Mouse (Mus musculus) layer of hippocampus, adult 8-10 months (tissue): ENCODE results near the gene Hoxd13. TPM values are rescaled to one million over a fixed set of nuclear protein-coding genes. Genes with fewer than 3 reads are reported as not detected.

ENCODE experiments used
- DNase-seq, 2 experiments: peaks; one replicate each; pipeline ENCODE4 v3.0.0; 2022; ENCODE audit warnings: low spot score in 2 of 2
- total RNA-seq, 4 experiments: library from RNA; stranded (reverse); gene quantifications; 2 replicates each; pipeline ENCODE4 v1.2.4; 2022

The Hoxd13 gene
- total RNA-seq, 4 experiments from 2014 or later: not detected

DNA sequence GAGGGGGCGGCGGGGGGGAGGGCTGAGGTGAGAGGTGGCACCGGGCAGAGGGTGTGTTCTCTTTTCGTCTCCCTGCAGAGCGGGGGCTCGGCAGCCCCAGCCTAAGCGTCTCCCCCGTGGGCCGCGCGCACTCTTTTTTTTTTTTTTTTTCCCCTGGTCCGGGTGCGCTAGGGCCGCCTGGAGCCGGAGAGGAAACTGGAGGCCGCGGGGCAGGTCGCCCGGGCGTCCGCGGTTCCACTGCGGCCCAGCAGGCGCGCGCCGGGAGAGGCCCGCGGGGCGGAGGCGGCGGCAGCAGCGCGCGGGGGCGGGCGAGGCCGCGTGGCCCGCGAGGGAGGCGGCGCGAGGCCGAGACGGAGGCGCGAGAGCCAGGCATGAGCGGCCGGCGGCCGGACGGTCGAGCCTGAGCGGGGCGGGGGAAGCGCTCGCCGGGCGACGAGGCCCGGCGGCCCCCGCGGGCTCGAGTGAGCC, 36.9 kb downstream of the Hoxd13 start:
- no peak for DNase-seq

DNA sequence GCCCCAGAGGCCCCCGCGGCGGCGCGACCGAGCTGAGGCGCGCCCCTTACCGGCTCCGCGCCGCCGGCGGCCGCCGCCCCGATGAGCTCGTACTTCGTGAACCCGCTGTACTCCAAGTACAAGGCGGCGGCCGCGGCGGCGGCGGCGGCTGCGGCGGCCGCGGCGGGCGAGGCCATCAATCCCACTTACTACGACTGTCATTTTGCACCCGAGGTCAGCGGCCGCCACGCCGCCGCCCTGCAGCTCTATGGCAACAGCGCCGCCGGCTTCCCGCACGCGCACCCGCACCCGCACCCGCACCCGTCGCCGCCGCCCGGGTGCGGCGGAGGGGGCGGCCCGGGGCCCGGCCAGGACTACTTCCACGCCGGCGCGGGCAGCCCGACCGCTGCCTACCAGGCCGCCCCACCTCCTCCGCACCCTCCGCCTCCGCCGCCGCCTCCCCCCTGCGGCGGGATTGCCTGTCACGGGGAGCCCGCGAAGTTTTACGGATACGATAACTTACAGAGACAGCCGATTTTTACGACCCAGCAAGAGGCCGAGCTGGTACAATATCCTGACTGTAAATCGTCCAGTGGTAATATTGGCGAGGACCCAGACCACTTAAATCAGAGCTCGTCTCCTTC, 37.5 kb downstream of the Hoxd13 start:
- no peak for DNase-seq

DNA sequence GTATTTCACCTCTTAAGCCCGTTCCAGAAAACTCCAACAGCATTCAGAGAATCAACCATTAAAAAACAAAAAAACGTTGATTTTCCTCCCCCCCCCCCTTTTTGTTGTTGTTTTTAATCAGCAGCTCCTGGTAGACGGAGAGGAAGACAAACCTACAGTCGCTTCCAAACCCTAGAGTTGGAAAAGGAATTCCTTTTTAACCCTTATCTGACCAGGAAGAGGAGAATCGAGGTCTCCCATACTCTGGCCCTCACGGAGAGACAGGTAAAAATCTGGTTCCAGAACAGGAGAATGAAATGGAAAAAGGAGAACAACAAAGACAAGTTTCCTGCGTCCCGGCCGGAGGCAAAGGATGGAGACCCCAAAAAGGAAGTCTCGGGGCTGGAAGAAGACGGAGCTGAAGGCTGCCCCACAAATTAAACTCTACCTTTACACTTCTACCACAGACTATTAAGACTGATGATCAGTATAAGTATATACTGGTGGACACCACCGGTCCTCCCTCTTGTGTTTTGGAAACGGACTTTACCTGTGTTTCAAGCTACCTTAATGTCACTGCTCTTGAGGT, 38.4 kb downstream of the Hoxd13 start:
- DNase-seq: no peak

DNA sequence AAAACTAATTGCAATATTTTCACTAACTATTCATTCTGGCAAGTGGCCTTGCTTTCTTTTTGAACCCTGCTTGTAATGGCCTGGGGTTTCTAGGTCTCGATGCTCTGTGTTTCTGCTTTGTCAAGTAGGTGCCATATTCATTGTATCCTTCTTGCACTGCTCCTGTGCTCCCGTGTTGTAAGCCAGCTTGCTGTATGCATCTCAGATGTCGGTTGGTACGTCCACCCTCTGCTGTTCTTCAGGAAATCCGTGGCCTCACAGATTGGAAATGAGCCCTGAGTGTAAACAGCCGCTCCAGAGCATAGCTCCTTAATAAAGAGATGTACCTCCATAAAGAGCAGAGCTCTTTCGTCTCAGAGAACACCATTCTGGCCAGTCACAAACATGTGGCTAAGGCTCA, 39.5 kb downstream of the Hoxd13 start:
- DNase-seq: no peak

DNA sequence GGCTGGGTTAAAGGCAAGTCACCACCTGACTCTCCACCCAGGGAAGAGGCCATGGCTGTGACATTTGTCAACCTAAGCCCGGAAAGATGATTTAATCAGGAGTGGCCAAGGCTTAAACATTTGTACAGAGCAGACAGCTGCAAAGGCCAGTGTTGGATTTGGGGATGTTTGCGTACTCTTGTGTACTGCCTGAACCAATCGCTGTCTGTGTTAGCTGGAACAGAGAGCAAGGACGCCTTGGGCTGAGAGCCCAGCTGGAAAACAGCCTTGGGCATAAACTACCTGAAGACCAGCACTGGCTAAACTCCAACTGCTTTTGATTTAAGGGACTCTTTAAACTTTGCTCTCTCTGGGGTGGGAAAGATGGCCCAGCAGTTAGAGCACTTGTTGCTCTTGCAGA, 40.6 kb downstream of the Hoxd13 start:
- no peak for DNase-seq

DNA sequence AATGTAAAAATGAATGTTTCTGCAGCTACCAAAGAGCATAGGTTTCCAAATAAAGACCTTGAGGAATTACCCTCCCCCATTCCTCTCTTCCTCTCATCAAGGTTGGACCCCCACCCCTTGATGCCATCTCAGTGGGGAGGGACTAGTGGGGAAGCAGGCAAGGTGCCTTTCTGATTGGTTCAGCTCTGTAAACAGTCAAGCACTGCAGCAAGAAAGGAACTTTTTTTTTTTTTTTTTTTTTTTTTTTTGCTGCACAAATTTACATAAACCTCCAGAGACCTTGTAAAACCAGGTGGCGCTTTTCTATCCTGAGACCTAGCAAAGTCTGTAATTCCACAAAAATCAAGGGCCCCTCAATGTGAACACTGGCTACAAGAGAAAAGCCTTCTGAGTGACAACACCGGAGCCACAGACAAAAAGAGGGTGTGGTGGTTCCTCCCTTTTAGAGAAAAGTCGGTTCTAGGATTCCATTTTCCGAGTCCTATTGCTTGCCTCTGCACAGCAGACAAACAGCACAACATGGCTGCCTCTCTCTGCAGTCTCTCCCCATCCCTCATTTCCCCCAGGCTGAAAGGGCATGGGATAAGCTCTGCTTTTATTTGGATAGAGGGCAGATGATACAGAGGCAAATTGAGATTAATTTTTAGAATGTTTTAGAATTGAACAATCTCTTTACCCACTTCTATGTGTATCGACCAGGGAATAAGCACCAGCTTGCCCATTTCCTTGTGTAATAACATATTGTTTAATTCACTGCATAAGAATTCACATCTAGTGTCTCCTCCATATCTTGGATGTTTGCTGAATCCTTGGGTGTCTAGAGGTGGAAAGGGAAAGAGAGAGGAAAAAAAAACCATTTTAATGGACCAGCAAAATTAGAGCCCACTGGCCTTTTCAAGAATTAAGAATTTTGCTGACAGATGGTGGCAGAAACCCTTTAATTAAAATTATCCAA, 41.6 kb downstream of the Hoxd13 start:
- DNase-seq: no peak

DNA sequence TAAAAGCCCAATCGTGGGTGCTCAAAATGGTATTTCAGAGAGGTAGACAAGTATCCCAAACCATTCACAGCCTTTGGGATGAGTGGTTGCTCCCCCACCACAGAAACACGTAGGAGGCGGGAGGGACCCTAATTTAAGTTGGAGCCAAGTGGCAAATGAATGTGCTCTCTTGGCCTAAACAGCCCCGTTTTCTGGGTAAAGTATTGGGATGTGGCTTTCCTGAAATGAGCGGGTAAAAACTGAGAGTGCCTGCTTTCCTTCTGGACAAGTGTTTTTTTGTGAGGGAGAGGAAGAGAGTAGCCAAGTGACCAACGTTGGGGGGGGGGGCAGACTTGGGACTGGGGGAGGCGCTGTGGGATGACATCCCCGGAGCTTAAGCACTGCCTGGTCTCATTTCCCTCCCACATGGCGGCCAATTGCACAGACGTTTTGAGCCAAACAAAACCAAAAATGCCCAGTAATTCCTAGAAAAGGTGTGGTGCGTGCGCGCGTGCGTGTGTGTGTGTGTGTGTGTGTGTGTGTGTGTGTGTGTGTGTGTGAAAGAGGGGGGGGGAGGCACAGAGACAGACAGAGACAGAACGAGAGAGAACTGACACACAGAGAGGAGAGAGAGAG, 42.9 kb downstream of the Hoxd13 start:
- no peak for DNase-seq

DNA sequence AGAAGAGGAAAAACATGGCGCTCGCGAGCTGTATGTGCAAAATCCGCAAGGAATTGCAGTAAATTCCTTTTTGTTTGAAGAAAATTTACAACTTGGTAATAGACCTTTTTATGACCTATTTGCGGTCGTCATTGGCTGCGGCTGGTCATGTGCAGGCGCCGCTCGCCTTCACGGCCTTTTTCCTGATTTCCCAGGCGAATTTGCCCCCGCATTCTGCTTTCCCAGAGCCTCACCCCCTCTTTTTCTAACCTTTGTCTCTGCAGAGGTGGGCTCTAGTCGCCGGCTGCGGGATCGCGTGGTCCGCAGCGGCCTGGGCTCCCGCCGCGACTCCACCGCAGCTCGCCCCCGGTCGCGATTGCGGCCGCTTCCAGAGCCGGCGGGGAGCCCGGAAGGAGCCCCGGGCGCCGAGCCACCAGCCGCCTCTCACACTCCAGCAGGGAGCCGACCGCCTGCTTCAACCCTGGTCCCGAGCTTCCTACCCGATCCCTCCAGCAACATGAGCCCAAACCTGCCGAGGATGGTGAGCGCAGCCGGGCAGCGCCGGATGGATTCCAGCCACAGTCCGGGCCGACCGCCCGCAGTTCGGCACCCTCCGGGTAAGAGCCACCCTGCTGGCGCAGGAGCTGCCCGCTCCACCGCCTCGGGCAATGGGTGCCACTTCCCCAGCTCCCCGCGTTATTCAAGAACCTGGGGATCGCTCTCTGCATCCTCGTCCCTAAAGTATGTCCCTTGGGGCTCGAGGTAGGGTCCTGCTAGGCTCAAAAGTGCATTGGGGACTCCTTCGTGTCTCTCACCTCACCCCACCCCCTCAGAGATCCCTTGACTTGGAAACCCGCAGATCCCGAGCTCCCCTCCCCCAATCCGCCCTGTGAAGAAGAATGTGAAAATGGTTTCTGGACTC, 43.9 kb downstream of the Hoxd13 start, which contains the start of the genes Hoxd3 and Hoxd4:
TSS of gene Hoxd3 (plus strand) at position 207 of the 901 bp plus-strand sequence.
TSS of gene Hoxd4 (plus strand) at position 209 of the 901 bp plus-strand sequence.
- no peak for DNase-seq

DNA sequence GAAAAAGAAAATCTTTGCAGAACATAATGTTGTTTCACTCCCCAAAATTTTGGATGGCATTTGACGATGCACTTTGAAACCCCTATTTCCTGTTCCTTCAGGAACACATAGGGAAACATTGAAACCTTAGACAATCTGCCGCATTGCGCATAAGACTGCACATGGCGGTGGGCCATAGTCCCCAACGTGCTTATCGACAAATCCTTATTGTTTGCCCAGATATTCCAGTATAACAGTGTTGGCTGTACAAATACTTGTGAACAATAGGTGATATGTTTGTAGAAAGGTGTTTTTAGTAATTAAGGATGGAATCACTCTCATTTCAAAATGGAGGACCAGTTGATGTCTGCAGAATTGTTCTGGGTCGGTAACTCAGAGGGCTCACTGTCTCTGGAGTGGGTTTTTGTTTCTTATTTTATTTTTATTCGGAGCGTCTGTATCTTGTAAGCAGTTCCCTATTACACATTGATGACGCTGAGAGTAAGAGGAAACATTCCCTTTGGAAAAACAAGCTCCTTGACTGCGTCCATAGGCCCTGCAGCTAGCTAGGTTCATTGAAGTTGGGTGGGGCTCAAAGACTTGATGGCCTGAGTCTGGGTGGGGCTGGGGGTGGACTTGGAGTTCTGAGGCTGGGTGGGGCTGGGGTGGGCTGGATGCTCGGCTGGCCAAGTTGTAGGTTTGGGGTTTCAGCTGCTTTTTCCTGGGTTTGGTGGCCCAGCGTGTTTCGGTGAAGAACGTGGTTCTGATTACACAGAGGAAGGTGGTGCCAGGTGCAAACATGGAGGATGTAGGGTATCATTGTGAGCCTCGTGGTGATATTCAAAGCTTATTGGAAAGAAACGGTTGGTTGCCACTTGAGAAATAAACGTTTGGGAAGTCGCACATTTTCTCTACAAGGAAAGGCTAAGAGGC, 45.4 kb downstream of the Hoxd13 start:
- DNase-seq: no peak

DNA sequence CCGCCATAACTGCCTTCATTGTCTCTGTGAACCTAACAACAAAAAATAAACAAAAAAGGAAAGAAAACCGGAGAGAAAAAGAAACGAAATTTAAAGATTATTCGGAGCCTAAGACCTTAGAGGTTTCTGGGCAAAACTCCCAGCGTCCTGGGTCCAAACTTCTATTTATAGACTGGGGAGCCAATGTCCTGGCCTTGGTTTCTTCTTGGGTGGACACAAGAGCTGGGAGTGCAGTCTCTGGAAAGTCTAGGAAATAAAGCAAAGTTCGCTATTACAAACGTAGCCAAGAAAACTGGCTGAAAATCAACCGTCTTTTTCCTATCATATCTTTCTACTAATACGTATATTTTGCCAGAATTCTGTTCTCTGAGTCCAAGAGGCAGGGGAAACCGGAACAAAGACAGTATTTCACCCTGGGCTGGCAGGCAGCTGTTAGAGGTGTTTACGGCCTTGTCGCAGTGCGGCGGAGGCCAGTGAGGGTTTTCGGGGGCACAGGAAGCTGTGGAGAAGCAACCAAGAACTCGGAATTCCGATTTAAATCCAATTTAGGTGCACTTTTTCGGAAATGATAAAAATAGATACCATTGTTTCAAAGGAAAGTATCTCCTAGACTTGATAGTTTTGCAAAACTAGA, 46.2 kb downstream of the Hoxd13 start:
- no peak for DNase-seq

DNA sequence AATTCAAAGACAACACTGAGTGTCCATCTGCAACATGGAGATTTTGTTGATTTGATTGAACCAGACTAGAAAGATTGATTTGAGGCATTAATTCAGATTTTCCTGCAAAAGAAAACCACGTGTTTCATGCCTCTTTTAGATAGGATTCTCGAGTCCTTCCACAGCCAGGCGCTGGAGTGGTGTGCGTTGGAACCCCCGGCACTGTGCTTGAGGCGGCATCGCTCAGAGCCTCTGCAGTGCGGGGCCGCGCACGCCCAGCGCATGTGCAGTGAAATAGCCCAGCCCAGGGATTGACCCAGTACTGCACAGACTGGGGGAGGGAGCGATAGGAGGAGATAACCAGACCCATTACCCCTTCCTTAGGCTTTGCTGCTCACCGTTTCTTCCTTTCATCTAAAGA, 46.8 kb downstream of the Hoxd13 start:
- no peak for DNase-seq

DNA sequence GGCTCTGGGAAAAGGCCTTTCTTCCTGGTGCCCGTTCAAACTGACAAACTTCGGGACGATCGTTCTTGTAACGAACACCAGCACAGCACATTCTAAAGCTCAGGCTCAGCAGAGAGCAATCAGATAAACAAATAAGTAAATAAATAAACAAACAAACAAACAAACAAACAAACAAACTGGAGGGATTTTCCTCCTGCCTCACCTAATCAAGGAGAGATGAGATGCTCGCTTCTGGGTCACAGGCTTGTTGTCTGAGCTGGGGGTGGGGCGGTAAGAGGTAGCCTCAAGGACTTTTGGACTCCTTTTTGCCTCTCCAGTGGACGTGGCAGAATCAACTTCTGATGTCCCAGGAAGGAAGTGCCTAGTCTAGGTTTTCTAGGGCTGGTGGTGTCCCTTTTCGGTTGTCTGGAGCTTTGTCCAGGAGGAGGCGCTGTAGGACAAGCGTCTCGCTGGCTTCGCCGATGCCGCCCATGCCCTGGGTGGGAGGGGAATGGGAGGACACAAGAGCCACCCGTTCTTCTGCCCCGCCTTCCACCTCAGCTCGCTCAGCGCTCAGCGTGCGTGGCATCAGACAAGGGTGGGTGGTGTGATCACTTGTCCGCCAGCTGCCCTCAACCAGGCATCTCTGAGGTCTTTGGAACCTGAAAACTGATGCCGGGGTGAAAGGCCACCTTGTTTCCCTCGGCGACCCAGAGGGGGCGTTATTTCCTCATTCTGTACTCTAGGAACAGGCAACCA, 47.6 kb downstream of the Hoxd13 start:
- peak; percentile 26 to 72 for DNase-seq

DNA sequence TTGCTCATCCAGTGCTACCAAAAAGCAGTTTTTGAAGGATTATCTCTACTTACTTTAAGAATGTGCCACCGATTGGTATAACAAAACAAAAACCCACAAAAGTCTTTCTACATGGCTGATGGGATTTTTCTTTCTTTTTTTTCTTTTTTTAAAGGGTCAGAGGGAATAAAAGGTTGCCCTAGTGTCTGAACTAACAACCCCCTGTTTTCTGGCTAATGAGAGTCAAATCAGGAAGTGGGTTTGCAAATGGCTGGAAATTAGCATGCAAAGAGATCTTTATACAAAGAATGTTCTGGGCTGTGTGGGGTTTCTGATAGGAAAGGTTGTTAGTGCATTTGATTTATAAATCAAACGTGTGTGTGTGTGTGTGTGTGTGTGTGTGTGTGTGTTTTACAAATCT, 52.3 kb downstream of the Hoxd13 start:
- DNase-seq: no peak

DNA sequence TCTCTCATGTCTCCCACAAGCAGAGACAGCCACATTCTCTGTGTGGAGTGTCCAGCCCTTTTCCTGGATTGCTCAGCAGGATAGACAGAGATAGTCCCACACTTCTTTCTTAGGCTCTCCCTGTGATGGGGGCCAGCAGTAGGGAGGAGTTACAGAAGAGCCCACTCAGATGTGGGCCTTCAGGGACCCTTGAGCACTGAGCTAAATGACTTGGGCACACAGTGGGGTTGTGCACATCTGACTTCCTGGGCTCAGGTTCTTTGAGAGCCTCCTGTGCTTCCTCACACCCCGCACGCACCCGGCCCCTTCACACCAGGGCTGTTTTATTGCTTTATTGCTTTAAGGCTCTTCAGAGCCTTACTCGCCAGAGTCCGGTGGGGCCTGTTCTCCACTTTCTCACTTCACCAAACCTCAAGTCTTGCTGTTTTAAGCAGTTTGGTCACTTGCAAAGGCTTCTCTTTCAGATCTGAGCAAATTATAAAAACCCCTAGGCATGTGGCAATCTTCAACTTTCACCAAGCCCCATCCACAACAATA, 52.9 kb downstream of the Hoxd13 start:
- no peak for DNase-seq
